Mouse (Mus musculus): ENCODE measurements around the gene Gan.

GRCm38 (mm10) chr8:117116534-117116933 is 41.4 kb upstream of the Gan start:
- TF ChIP-seq CTCF (IDR thresholded peaks at IDR 0.05; ENCODE audit: control insufficient read depth, insufficient read depth, insufficient replicate concordance, low read depth, low read length) = no peak
- TF ChIP-seq POLR2A (IDR thresholded peaks at IDR 0.05; ENCODE audit: control insufficient read depth, low read depth, low read length) = no peak
